Comparison of ENCODE assay signal across 15 mouse cellular contexts in the genomic region with DNA sequence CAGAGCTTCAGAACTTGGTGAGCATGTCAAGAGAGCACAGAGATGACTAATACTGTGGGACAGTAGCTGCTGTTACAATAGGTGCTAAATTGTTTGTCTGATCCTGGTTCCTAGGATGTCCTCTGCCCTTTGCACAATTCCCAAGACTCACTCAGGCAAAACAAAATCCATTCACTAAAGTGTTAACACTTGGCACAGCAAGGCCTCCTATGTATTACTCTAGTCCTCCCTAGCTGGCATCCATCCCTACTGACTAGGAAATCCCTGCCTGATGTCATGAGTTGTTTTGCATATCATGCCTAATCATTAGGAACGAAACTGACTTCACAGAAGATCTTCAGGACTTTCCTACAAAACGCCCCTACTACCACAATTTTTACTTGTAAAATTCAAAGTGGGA.
DNase-seq lines count a peak whose midpoint lies in the region; ATAC-seq and TF ChIP-seq lines count a peak whose summit lies in the region.
"Had no signal": no experiment of that assay in that cellular context is flagged by ENCODE, and none has a peak within 500 bp of the region (broad histone marks: within the 10 kb centered on the region; RNA-seq: fewer than 3 reads in every experiment).

No protein-coding gene starts in this region.

- no peak overlapping the region for H3K4me2 ChIP-seq in heart, embryonic 12.5 days
- H3K4me2 ChIP-seq in kidney, postnatal 0 days (ENCODE audit: low read length): no peak overlapping the region
- H3K4me2 ChIP-seq: hindbrain, embryonic 15.5 days; liver, embryonic 12.5 days; midbrain, embryonic 13.5 days; neural tube, embryonic 15.5 days had no signal

- H3K9ac ChIP-seq in heart, embryonic 12.5 days: no peak overlapping the region
- no peak overlapping the region for H3K9ac ChIP-seq in kidney, postnatal 0 days (ENCODE audit: low read depth, low read length)
- H3K9ac ChIP-seq: hindbrain, embryonic 15.5 days; liver, embryonic 12.5 days; midbrain, embryonic 13.5 days; neural tube, embryonic 15.5 days had no signal

- H3K27me3 ChIP-seq in heart, embryonic 12.5 days (replicated peaks): no peaks in the 10 kb centered on the region
- H3K27me3 ChIP-seq in kidney, postnatal 0 days (ENCODE audit: insufficient read depth, low read length): no peaks in the 10 kb centered on the region
- H3K27me3 ChIP-seq: hindbrain, embryonic 15.5 days; liver, embryonic 12.5 days; midbrain, embryonic 13.5 days had no signal

- intact Hi-C loops in heart, postnatal 14 days (cut with DNase I): no loop called here
- intact Hi-C loops in left cerebral cortex, postnatal 10 days (cut with DNase I): no loop called here

- peak overlapping the region; percentile 34 for H3K27ac ChIP-seq in heart, embryonic 12.5 days (ENCODE audit: poor library complexity, severe bottlenecking)
- no peak overlapping the region for H3K27ac ChIP-seq in kidney, postnatal 0 days
- H3K27ac ChIP-seq: gastrocnemius, adult 2 months; hindbrain, embryonic 15.5 days; liver, embryonic 12.5 days; midbrain, embryonic 13.5 days; neural tube, embryonic 15.5 days had no signal

- no peak for ATAC-seq in heart, embryonic 12.5 days (ENCODE audit: insufficient number of reproducible peaks, low FRiP score)
- ATAC-seq in kidney, postnatal 0 days (replicated peaks; ENCODE audit: low FRiP score, low read depth): no peak
- ATAC-seq: liver, embryonic 12.5 days; midbrain, embryonic 13.5 days had no signal

- TF ChIP-seq CTCF in kidney, postnatal 0 days (IDR thresholded peaks at IDR 0.05; ENCODE audit: low read depth): no peak

- DNase-seq in heart, postnatal 14 days: no peak
- DNase-seq in kidney, adult 8-10 months: peak; percentile 14 to 17
- DNase-seq in kidney, postnatal 25 days: no peak
- peak; percentile 39 for DNase-seq in adipocyte (ENCODE audit: low spot score)
- peak; percentile 2 for DNase-seq in kidney, postnatal 0 days (ENCODE audit: low spot score)
- no peak for DNase-seq in left cerebral cortex, postnatal 10 days (ENCODE audit: extremely low spot score in 1 of 2, low spot score in 2 of 2)
- DNase-seq: cerebellum, postnatal 25 days; gastrocnemius, adult 2 months; thymus, postnatal 36 days had no signal

- H3K4me1 ChIP-seq in heart, embryonic 12.5 days (replicated peaks): peaks cover 29% of the 10 kb centered on the region
- H3K4me1 ChIP-seq in kidney, postnatal 0 days (replicated peaks; ENCODE audit: insufficient read depth, low read length): no peaks in the 10 kb centered on the region
- H3K4me1 ChIP-seq: hindbrain, embryonic 15.5 days; liver, embryonic 12.5 days had no signal

- peaks cover 16% of the 10 kb centered on the region for H3K36me3 ChIP-seq in heart, embryonic 12.5 days
- H3K36me3 ChIP-seq in kidney, postnatal 0 days (ENCODE audit: insufficient read depth, low read length): no peaks in the 10 kb centered on the region
- H3K36me3 ChIP-seq: hindbrain, embryonic 15.5 days; liver, embryonic 12.5 days; midbrain, embryonic 13.5 days; neural tube, embryonic 15.5 days had no signal

- H3K9me3 ChIP-seq in heart, embryonic 12.5 days (replicated peaks): no peaks in the 10 kb centered on the region
- H3K9me3 ChIP-seq in kidney, postnatal 0 days (replicated peaks; ENCODE audit: low read length): no peaks in the 10 kb centered on the region
- H3K9me3 ChIP-seq: hindbrain, embryonic 15.5 days; liver, embryonic 12.5 days; midbrain, embryonic 13.5 days; neural tube, embryonic 15.5 days had no signal

- 35% methylated on average over 2 of the region's 2 CpGs for WGBS in heart, embryonic 12.5 days
- 36% methylated on average over 2 of the region's 2 CpGs for WGBS in kidney, postnatal 0 days

- no peak overlapping the region for H3K4me3 ChIP-seq in heart, embryonic 12.5 days
- H3K4me3 ChIP-seq in kidney, postnatal 0 days (replicated peaks; ENCODE audit: low read depth, low read length): no peak overlapping the region
- H3K4me3 ChIP-seq: gastrocnemius, adult 2 months; hindbrain, embryonic 15.5 days; liver, embryonic 12.5 days; midbrain, embryonic 13.5 days; myocyte; neural tube, embryonic 15.5 days had no signal

Comparison
In these comparisons a context has a peak if more than half of its experiments do, and no peak if none do; other contexts are left out.
1. DNase-seq: peak in kidney, adult 8-10 months (2 of 2), adipocyte (single experiment) and kidney, postnatal 0 days (single experiment); none in heart, postnatal 14 days (0 of 2), kidney, postnatal 25 days (0 of 2) and left cerebral cortex, postnatal 10 days (0 of 2).